ENCODE assay signal across 14 mouse cellular contexts in genomic region chr11:116148761-116149221, GRCm38 (mm10). TPM values are rescaled to one million over a fixed set of nuclear protein-coding genes. Genes with fewer than 3 reads are reported as not detected.
DNase-seq lines count a peak whose midpoint lies in the region; ATAC-seq and TF ChIP-seq lines count a peak whose summit lies in the region.
"Had no signal": no experiment of that assay in that cellular context is flagged by ENCODE, and none has a peak within 500 bp of the region (broad histone marks: within the 10 kb centered on the region; RNA-seq: fewer than 3 reads in every experiment).

No protein-coding gene starts in this region.

- H3K4me3 ChIP-seq in hindbrain, embryonic 10.5 days: no peak overlapping the region
- H3K4me3 ChIP-seq in hindbrain, embryonic 11.5 days (ENCODE audit: low read depth, low read length): no peak overlapping the region
- peak overlapping the region; percentile 46 for H3K4me3 ChIP-seq in E14TG2a.4 (replicated peaks; ENCODE audit: low read length)
- H3K4me3 ChIP-seq in cortical plate, adult 2 months (ENCODE audit: insufficient read depth, low read length): no peak overlapping the region
- H3K4me3 ChIP-seq in kidney, embryonic 15.5 days (replicated peaks): no peak overlapping the region
- H3K4me3 ChIP-seq: embryonic facial prominence, embryonic 12.5 days; heart, embryonic 15.5 days; stomach, embryonic 15.5 days had no signal

- TF ChIP-seq POLR2A in brain, embryonic 14.5 days (IDR thresholded peaks at IDR 0.05; ENCODE audit: borderline replicate concordance, extremely low read depth, insufficient read depth, insufficient read length, poor library complexity, severe bottlenecking): no peak
- peak; percentile 14; the same call in 1 of the 2 replicates for TF ChIP-seq POLR2A in cortical plate, adult 2 months (IDR thresholded peaks at IDR 0.05; ENCODE audit: extremely low read depth, insufficient read depth, low read length)

- H3K4me1 ChIP-seq in hindbrain, embryonic 10.5 days (replicated peaks): peaks cover 30% of the 10 kb centered on the region
- no peaks in the 10 kb centered on the region for H3K4me1 ChIP-seq in hindbrain, embryonic 11.5 days (replicated peaks; ENCODE audit: control insufficient read depth, insufficient read depth, low read length)
- peaks cover 59% of the 10 kb centered on the region for H3K4me1 ChIP-seq in E14TG2a.4 (replicated peaks; ENCODE audit: low read depth, low read length)
- peaks cover 6% of the 10 kb centered on the region for H3K4me1 ChIP-seq in cortical plate, adult 2 months (ENCODE audit: control insufficient read depth, insufficient read depth, low read length)
- H3K4me1 ChIP-seq in kidney, embryonic 15.5 days: no peaks in the 10 kb centered on the region
- H3K4me1 ChIP-seq: embryonic facial prominence, embryonic 12.5 days; stomach, embryonic 15.5 days had no signal

- 69% methylated on average over 20 of the region's 20 CpGs for WGBS in hindbrain, embryonic 10.5 days
- WGBS in hindbrain, embryonic 11.5 days: 61% methylated on average over 20 of the region's 20 CpGs
- 71% methylated on average over 20 of the region's 20 CpGs for WGBS in kidney, embryonic 15.5 days

- DNase-seq in hindbrain, embryonic 10.5 days (ENCODE audit: low spot score): no peak
- DNase-seq in hindbrain, embryonic 11.5 days (ENCODE audit: low spot score): no peak
- DNase-seq in brain, embryonic 14.5 days (ENCODE audit: low read depth): peak; percentile 29
- no peak for DNase-seq in lung, adult 18-20 months

- no peak overlapping the region for H3K9ac ChIP-seq in hindbrain, embryonic 11.5 days (ENCODE audit: low read depth, low read length)
- no peak overlapping the region for H3K9ac ChIP-seq in kidney, embryonic 15.5 days
- H3K9ac ChIP-seq: embryonic facial prominence, embryonic 12.5 days; heart, embryonic 15.5 days; stomach, embryonic 15.5 days had no signal

- no peak for ATAC-seq in hindbrain, embryonic 11.5 days (ENCODE audit: low FRiP score)
- no peak for ATAC-seq in kidney, embryonic 15.5 days (replicated peaks; ENCODE audit: low FRiP score)
- ATAC-seq in activated CD4-positive, CD25-positive, alpha-beta regulatory T cell, adult 4 months: no peak
- ATAC-seq: forebrain, embryonic 14.5 days; intestine, embryonic 16.5 days had no signal

- peaks cover 100% of the 10 kb centered on the region for H3K36me3 ChIP-seq in hindbrain, embryonic 10.5 days
- H3K36me3 ChIP-seq in hindbrain, embryonic 11.5 days (ENCODE audit: control insufficient read depth, insufficient read depth, low read length): peaks cover 26% of the 10 kb centered on the region
- peaks cover 84% of the 10 kb centered on the region for H3K36me3 ChIP-seq in E14TG2a.4 (ENCODE audit: insufficient read depth, low read length)
- peaks cover 99% of the 10 kb centered on the region for H3K36me3 ChIP-seq in kidney, embryonic 15.5 days

- no peak for TF ChIP-seq CTCF in E14TG2a.4 (conservative IDR thresholded peaks at IDR 0.05; ENCODE audit: low read length)
- no peak for TF ChIP-seq CTCF in brain, embryonic 14.5 days (IDR thresholded peaks at IDR 0.05; ENCODE audit: borderline replicate concordance, extremely low read depth, insufficient read depth, insufficient read length)
- TF ChIP-seq CTCF in cortical plate, adult 2 months (IDR thresholded peaks at IDR 0.05; ENCODE audit: extremely low read depth, insufficient read depth, low read length): no peak

- no peaks in the 10 kb centered on the region for H3K9me3 ChIP-seq in hindbrain, embryonic 10.5 days
- H3K9me3 ChIP-seq in hindbrain, embryonic 11.5 days (ENCODE audit: control insufficient read depth, low read length): no peaks in the 10 kb centered on the region
- no peaks in the 10 kb centered on the region for H3K9me3 ChIP-seq in E14TG2a.4 (ENCODE audit: low read length)
- no peaks in the 10 kb centered on the region for H3K9me3 ChIP-seq in kidney, embryonic 15.5 days (replicated peaks)
- H3K9me3 ChIP-seq: embryonic facial prominence, embryonic 12.5 days; heart, embryonic 15.5 days; stomach, embryonic 15.5 days had no signal

- H3K27ac ChIP-seq in hindbrain, embryonic 10.5 days: peak overlapping the region; percentile 41; the same call in 1 of the 2 replicates
- no peak overlapping the region for H3K27ac ChIP-seq in hindbrain, embryonic 11.5 days (ENCODE audit: low read depth, low read length)
- H3K27ac ChIP-seq in cortical plate, adult 2 months (ENCODE audit: insufficient read depth, low read length): 0 out of 2 replicates have a peak overlapping the region, but pooled peaks have one; percentile 24
- H3K27ac ChIP-seq in kidney, embryonic 15.5 days: no peak overlapping the region
- H3K27ac ChIP-seq: embryonic facial prominence, embryonic 12.5 days; heart, embryonic 15.5 days; macrophage; stomach, embryonic 15.5 days had no signal

- H3K4me2 ChIP-seq in hindbrain, embryonic 11.5 days (replicated peaks; ENCODE audit: low read depth, low read length): no peak overlapping the region; the same call in 1 of the 2 replicates
- H3K4me2 ChIP-seq in kidney, embryonic 15.5 days: no peak overlapping the region
- H3K4me2 ChIP-seq: embryonic facial prominence, embryonic 12.5 days; heart, embryonic 15.5 days; stomach, embryonic 15.5 days had no signal

- no peaks in the 10 kb centered on the region for H3K27me3 ChIP-seq in hindbrain, embryonic 10.5 days (ENCODE audit: insufficient read depth, poor library complexity, severe bottlenecking)
- H3K27me3 ChIP-seq in hindbrain, embryonic 11.5 days (ENCODE audit: control insufficient read depth, insufficient read depth, low read length): no peaks in the 10 kb centered on the region
- peaks cover 25% of the 10 kb centered on the region for H3K27me3 ChIP-seq in E14TG2a.4 (ENCODE audit: insufficient read depth, low read length)
- no peaks in the 10 kb centered on the region for H3K27me3 ChIP-seq in kidney, embryonic 15.5 days
- H3K27me3 ChIP-seq: embryonic facial prominence, embryonic 12.5 days; heart, embryonic 15.5 days; stomach, embryonic 15.5 days had no signal

RNA-seq across cellular contexts. Expression of gene Mrpl38, which starts 10.1 kb away (rescaled TPM):
- 108 and 114 TPM in 2 replicates for polyA plus RNA-seq in hindbrain, embryonic 10.5 days (2016; fragmentation: Nextera tagmentation; extraction: Ambion mirVana)
- polyA plus RNA-seq in hindbrain, embryonic 11.5 days (2014; fragmentation: Nextera tagmentation; extraction: Ambion mirVana): 93.2 and 100 TPM in 2 replicates
- 31.8 and 38.6 TPM in 2 replicates for polyA plus RNA-seq in brain, embryonic 14.5 days (2012; rRNA removed)
- polyA plus RNA-seq in cortical plate, adult 2 months (2012; rRNA removed): 34.6 and 34.7 TPM in 2 replicates
- 102 and 112 TPM in 2 replicates for polyA plus RNA-seq in kidney, embryonic 15.5 days (2015; fragmentation: Nextera tagmentation; extraction: Ambion mirVana)
- polyA plus RNA-seq in activated CD4-positive, CD25-positive, alpha-beta regulatory T cell, adult 4 months (2017; shearing (Covaris generic)): 10 to 100 TPM; 17.9 to 25.8 TPM

RNA-seq across cellular contexts. Expression of gene Trim65, which starts 17.9 kb away (rescaled TPM):
- polyA plus RNA-seq in hindbrain, embryonic 10.5 days (2016; fragmentation: Nextera tagmentation; extraction: Ambion mirVana): 1.8 and 2.0 TPM in 2 replicates
- 1.4 and 2.5 TPM in 2 replicates for polyA plus RNA-seq in hindbrain, embryonic 11.5 days (2014; fragmentation: Nextera tagmentation; extraction: Ambion mirVana)
- 2.2 and 3.4 TPM in 2 replicates for polyA plus RNA-seq in brain, embryonic 14.5 days (2012; rRNA removed)
- 5.3 and 5.7 TPM in 2 replicates for polyA plus RNA-seq in cortical plate, adult 2 months (2012; rRNA removed)
- polyA plus RNA-seq in kidney, embryonic 15.5 days (2015; fragmentation: Nextera tagmentation; extraction: Ambion mirVana): 4.5 and 5.4 TPM in 2 replicates
- 10 to 100 TPM; 10.7 to 11.9 TPM for polyA plus RNA-seq in activated CD4-positive, CD25-positive, alpha-beta regulatory T cell, adult 4 months (2017; shearing (Covaris generic))

RNA-seq across cellular contexts. Expression of gene Fbf1, which starts 19.2 kb away (rescaled TPM):
- polyA plus RNA-seq in hindbrain, embryonic 10.5 days (2016; fragmentation: Nextera tagmentation; extraction: Ambion mirVana): 59.2 and 62.8 TPM in 2 replicates
- polyA plus RNA-seq in hindbrain, embryonic 11.5 days (2014; fragmentation: Nextera tagmentation; extraction: Ambion mirVana): 28.4 and 32.1 TPM in 2 replicates
- 144 and 153 TPM in 2 replicates for polyA plus RNA-seq in brain, embryonic 14.5 days (2012; rRNA removed)
- polyA plus RNA-seq in cortical plate, adult 2 months (2012; rRNA removed): 103 and 109 TPM in 2 replicates
- polyA plus RNA-seq in kidney, embryonic 15.5 days (2015; fragmentation: Nextera tagmentation; extraction: Ambion mirVana): 37.4 and 41.4 TPM in 2 replicates
- 1 to 10 TPM; 2.1 to 3.4 TPM for polyA plus RNA-seq in activated CD4-positive, CD25-positive, alpha-beta regulatory T cell, adult 4 months (2017; shearing (Covaris generic))

RNA-seq across cellular contexts. Expression of gene Trim47, which starts 21.8 kb away (rescaled TPM):
- polyA plus RNA-seq in hindbrain, embryonic 10.5 days (2016; fragmentation: Nextera tagmentation; extraction: Ambion mirVana): 3.1 and 4.3 TPM in 2 replicates
- 3.0 TPM in 2 replicates for polyA plus RNA-seq in hindbrain, embryonic 11.5 days (2014; fragmentation: Nextera tagmentation; extraction: Ambion mirVana)
- 4.2 and 5.3 TPM in 2 replicates for polyA plus RNA-seq in brain, embryonic 14.5 days (2012; rRNA removed)
- polyA plus RNA-seq in cortical plate, adult 2 months (2012; rRNA removed): 5.5 and 6.2 TPM in 2 replicates
- polyA plus RNA-seq in kidney, embryonic 15.5 days (2015; fragmentation: Nextera tagmentation; extraction: Ambion mirVana): 21.4 and 24.6 TPM in 2 replicates
- polyA plus RNA-seq in activated CD4-positive, CD25-positive, alpha-beta regulatory T cell, adult 4 months (2017; shearing (Covaris generic)): not detected

RNA-seq across cellular contexts. Expression of gene Ten1, which starts 49.9 kb away (rescaled TPM):
- 68.5 and 78.9 TPM in 2 replicates for polyA plus RNA-seq in hindbrain, embryonic 10.5 days (2016; fragmentation: Nextera tagmentation; extraction: Ambion mirVana)
- polyA plus RNA-seq in hindbrain, embryonic 11.5 days (2014; fragmentation: Nextera tagmentation; extraction: Ambion mirVana): 59.4 and 60.7 TPM in 2 replicates
- polyA plus RNA-seq in brain, embryonic 14.5 days (2012; rRNA removed): 55.6 and 64.5 TPM in 2 replicates
- polyA plus RNA-seq in cortical plate, adult 2 months (2012; rRNA removed): 55.5 and 56.1 TPM in 2 replicates
- 75.6 and 79.4 TPM in 2 replicates for polyA plus RNA-seq in kidney, embryonic 15.5 days (2015; fragmentation: Nextera tagmentation; extraction: Ambion mirVana)
- 10 to 100 TPM; 56.1 to 77.2 TPM for polyA plus RNA-seq in activated CD4-positive, CD25-positive, alpha-beta regulatory T cell, adult 4 months (2017; shearing (Covaris generic))

Comparison
In these comparisons a context has a peak if more than half of its experiments do, and no peak if none do; other contexts are left out.
1. H3K27ac ChIP-seq: peak in hindbrain, embryonic 10.5 days (single experiment) and cortical plate, adult 2 months (single experiment); none in hindbrain, embryonic 11.5 days (single experiment) and kidney, embryonic 15.5 days (single experiment).